Mouse (Mus musculus) CH12.LX (cell line): ENCODE data around the gene Cryl1.

Experiments
- CTCF ChIP-seq, 2 experiments: IDR thresholded peaks in 1 of 2; conservative IDR thresholded peaks in 1 of 2; 2 replicates each; pipeline ENCODE4 v1.5.1; 2011 to 2012; ENCODE audit warnings: low read depth in 2 of 2, low read length in 2 of 2, improper control_type of control experiment in 1 of 2, inconsistent platforms in 1 of 2, mild to moderate bottlenecking in 1 of 2, moderate library complexity in 1 of 2
- EP300 ChIP-seq: IDR thresholded peaks from 2 replicates; pipeline ENCODE4 v1.6.1; 2011; ENCODE audit warnings: low read length, improper control_type of control experiment
- HCFC1 ChIP-seq: IDR thresholded peaks from 2 replicates; pipeline ENCODE4 v1.6.1; 2012; ENCODE audit warnings: low read depth, mild to moderate bottlenecking, inconsistent platforms, low read length, improper control_type of control experiment
- MAFK ChIP-seq: IDR thresholded peaks from 2 replicates; pipeline ENCODE4 v1.6.1; 2011; ENCODE audit warnings: low read length, improper control_type of control experiment; ENCODE audit not compliant: insufficient replicate concordance
- POLR2A ChIP-seq: IDR thresholded peaks from 2 replicates; pipeline ENCODE4 v1.6.1; 2011; ENCODE audit warnings: low read depth, mild to moderate bottlenecking, improper control_type of control experiment, low read length
- ZC3H11A ChIP-seq: IDR thresholded peaks from 2 replicates; pipeline ENCODE4 v1.6.1; 2012; ENCODE audit warnings: low read depth, mild to moderate bottlenecking, inconsistent platforms, low read length, improper control_type of control experiment
- ZKSCAN1 ChIP-seq: IDR thresholded peaks from 2 replicates; pipeline ENCODE4 v1.6.1; 2012; ENCODE audit warnings: low read depth, inconsistent platforms, low read length, improper control_type of control experiment, borderline replicate concordance

DNA sequence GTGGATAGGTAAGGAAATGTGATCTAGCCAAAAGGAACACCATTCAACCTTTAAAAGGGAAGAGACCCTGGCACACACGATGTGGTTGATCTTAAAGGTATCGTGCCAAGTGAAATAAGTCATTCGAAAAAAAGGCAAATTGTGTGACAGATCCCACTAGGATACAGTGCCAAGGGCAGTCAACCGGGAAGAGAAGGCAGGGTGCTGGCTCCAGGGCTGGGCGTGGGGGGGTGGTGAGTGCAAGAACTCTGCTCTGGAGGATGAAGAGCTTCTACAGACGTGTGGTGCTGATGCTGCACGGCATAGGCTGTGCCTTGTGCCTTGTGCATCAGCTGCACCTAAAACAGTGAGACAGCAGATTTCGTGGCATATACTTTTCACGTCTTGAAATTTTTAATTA lies 33.0 kb downstream of the Cryl1 start:
- TF ChIP-seq EP300 (no peak), ZKSCAN1 (no peak), POLR2A (no peak), ZC3H11A (no peak), CTCF (conservative IDR thresholded peaks at IDR 0.05 in 1 of 2, IDR thresholded peaks at IDR 0.05 in 1 of 2; ENCODE audit: low read depth in 2 of 2, low read length in 2 of 2) (no peak), MAFK (no peak), HCFC1 (no peak)
